Mouse (Mus musculus) heart, adult 2 months (tissue): ENCODE data around the gene Csrp2.

Experiments used
- CTCF ChIP-seq: fragments of 200-600 bp; IDR thresholded peaks from 2 replicates; pipeline ENCODE4 v1.8.1; 2022; ENCODE audit warnings: antibody characterized with exemption, mild to moderate bottlenecking, moderate library complexity
- EP300 ChIP-seq: fragments of 200-500 bp; IDR thresholded peaks from 2 replicates; pipeline ENCODE4 v1.6.1; 2011; ENCODE audit warnings: low read depth, low read length, control low read depth; ENCODE audit not compliant: insufficient read depth
- POLR2A ChIP-seq: fragments of 200-500 bp; IDR thresholded peaks from 2 replicates; pipeline ENCODE4 v1.6.1; 2011; ENCODE audit warnings: mild to moderate bottlenecking, low read depth, low read length, control low read depth; ENCODE audit not compliant: insufficient read depth

DNA sequence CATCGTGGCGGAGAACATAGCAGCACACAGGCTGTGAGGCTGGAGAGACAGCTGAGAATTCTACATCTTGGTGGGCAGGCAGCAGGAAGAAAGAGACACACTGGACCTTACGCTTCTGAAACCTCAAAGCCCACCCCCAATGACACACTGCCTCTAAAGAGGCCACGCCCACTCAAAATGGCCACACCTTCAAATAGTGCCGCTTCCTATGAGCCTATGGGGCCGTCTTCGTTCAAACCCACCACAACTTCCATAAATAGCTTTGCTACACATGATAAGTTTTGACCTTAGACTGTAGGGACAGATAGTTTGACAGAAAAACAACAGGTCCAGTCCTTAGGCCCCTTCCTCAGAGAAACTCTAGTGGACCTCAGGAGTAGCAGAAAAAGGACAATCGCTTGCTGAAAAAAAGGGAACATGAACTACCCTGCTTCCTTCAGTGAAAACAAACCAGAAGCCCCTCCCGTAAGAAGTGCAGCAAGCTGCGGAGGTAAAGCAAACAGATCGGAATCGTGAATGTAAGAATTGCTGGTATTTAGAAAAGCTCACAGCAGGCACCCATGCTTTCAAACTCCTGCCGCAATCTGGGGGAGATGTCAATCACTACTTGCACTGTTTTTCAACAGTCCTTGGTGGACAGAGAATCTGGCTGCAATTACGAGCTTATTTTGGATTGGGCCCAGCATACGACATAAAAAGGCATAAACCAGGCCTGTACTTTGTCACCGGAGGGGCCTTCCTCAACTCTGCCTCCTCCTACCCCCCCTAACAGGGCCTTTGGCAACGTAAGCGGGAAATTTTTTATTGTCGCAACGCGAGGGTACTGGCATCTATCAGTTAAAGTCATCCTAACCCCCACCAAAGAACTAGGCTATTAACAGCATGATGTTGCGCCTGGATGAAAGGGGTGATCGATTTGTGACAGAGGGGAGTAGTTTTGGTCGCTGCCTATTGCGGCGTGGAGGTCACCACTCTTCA is 886 bp upstream of the Csrp2 start:
- TF ChIP-seq POLR2A (no peak), CTCF (no peak), EP300 (no peak)
